Mouse (Mus musculus) bone marrow macrophage, adult 2 months (primary cell): ENCODE results near the gene Hist3h2a.

Experiments used
- CTCF ChIP-seq: IDR thresholded peaks from 2 replicates; pipeline ENCODE4 v1.5.1; 2012; ENCODE audit warnings: low read depth, mild to moderate bottlenecking, low read length, moderate library complexity
- POLR2A ChIP-seq: IDR thresholded peaks from 2 replicates; pipeline ENCODE4 v1.6.1; 2012; ENCODE audit warnings: mild to moderate bottlenecking, low read depth, low read length, borderline replicate concordance

GRCm38 (mm10) chr11:58951210-58951609 is 3.3 kb upstream of the Hist3h2a start:
- TF ChIP-seq POLR2A (no peak), CTCF (no peak)
